Mouse (Mus musculus) MEL-GATA-1-ER (cell line): Measurements from ENCODE around the gene Prss53.
"Not testable (repeated sequence)": the region's sequence is repeated elsewhere in the genome, so short reads cannot be mapped to it uniquely, and the experiment has no call there.

Source experiments
- DNase-seq: peaks from one replicate; pipeline ENCODE4 v3.0.0-alpha.2; 2012; ENCODE audit warnings: low read depth; ENCODE audit errors: extremely low read depth

Gene Prss53

GRCm38 (mm10) chr7:127876041-127876466, 14.7 kb downstream of the Prss53 start, which contains the start of gene Zfp646:
Gene Zfp646, plus strand, starts transcription at chr7:127876221.
- DNase-seq = peak; percentile 83

- peak; percentile 70 for DNase-seq
These were observed 15.2 kb downstream of the Prss53 start for GRCm38 (mm10) chr7:127875627-127876001.

- DNase-seq = no peak
These were observed 15.8 kb downstream of the Prss53 start for GRCm38 (mm10) chr7:127874812-127875626.

GRCm38 (mm10) chr7:127870136-127870821, 20.5 kb downstream of the Prss53 start:
- DNase-seq = no peak

GRCm38 (mm10) chr7:127869149-127869810, 21.5 kb downstream of the Prss53 start:
- no peak for DNase-seq

GRCm38 (mm10) chr7:127867641-127868040, 23.1 kb downstream of the Prss53 start:
- DNase-seq = no peak

- no peak for DNase-seq
These were observed 24.3 kb downstream of the Prss53 start for GRCm38 (mm10) chr7:127866434-127866833.

- DNase-seq = peak; percentile 92
These were observed 32.5 kb downstream of the Prss53 start for GRCm38 (mm10) chr7:127858258-127858657.

GRCm38 (mm10) chr7:127850906-127851305, 39.9 kb downstream of the Prss53 start:
- no peak for DNase-seq

- DNase-seq = no peak
These were observed 40.5 kb downstream of the Prss53 start for GRCm38 (mm10) chr7:127849973-127850875.

GRCm38 (mm10) chr7:127842001-127842718, 48.6 kb downstream of the Prss53 start:
- peak; percentile 56 for DNase-seq

GRCm38 (mm10) chr7:127841340-127842000, 49.3 kb downstream of the Prss53 start:
- peak; percentile 91 for DNase-seq

GRCm38 (mm10) chr7:127840886-127841285, 49.9 kb downstream of the Prss53 start:
- DNase-seq = no peak

- not testable (repeated sequence) for DNase-seq
These were observed 50.7 kb downstream of the Prss53 start for GRCm38 (mm10) chr7:127840031-127840430.

GRCm38 (mm10) chr7:127837878-127838277, 52.9 kb downstream of the Prss53 start:
- not testable (repeated sequence) for DNase-seq

GRCm38 (mm10) chr7:127837473-127837872, 53.3 kb downstream of the Prss53 start:
- no peak for DNase-seq
